Mouse (Mus musculus) liver, embryonic 13.5 days (tissue): ENCODE data around the gene Cnr2. TPM values are rescaled to one million over a fixed set of nuclear protein-coding genes. Genes with fewer than 3 reads are reported as not detected.
A peak's percentile ranks its signal among the peaks of the same experiment; 100 is the strongest.

Experiments
- ATAC-seq: fragments of 200-750 bp; cut with Nextera tagmentation; 2 replicates; pipeline ENCODE4 v1.8.0; 2017; ENCODE audit warnings: low read depth, mild to moderate bottlenecking, moderate number of reproducible peaks, moderate library complexity
- DNase-seq: peaks from one replicate; pipeline ENCODE4 v3.0.0; 2022
- H3K27ac ChIP-seq: fragments of 300-500 bp; sonication (generic); 2 replicates; pipeline ENCODE4 v1.5.1; 2015; ENCODE audit warnings: moderate library complexity, mild to moderate bottlenecking, inconsistent platforms
- H3K27me3 ChIP-seq: fragments of 300-500 bp; sonication (generic); 2 replicates; pipeline ENCODE4 v1.6.1; 2015; ENCODE audit warnings: mild to moderate bottlenecking, inconsistent platforms
- H3K36me3 ChIP-seq: fragments of 300-500 bp; sonication (generic); 2 replicates; pipeline ENCODE4 v1.6.1; 2015; ENCODE audit warnings: mild to moderate bottlenecking, inconsistent platforms
- H3K4me1 ChIP-seq: fragments of 300-500 bp; sonication (generic); replicated peaks from 2 replicates; pipeline ENCODE4 v1.6.1; 2015; ENCODE audit warnings: inconsistent platforms
- H3K4me2 ChIP-seq: fragments of 300-500 bp; sonication (generic); 2 replicates; pipeline ENCODE4 v1.6.1; 2015; ENCODE audit warnings: inconsistent platforms, mild to moderate bottlenecking, moderate library complexity
- H3K4me3 ChIP-seq: fragments of 300-500 bp; sonication (generic); replicated peaks from 2 replicates; pipeline ENCODE4 v1.5.1; 2015; ENCODE audit warnings: mild to moderate bottlenecking, inconsistent platforms
- H3K9ac ChIP-seq: fragments of 300-500 bp; sonication (generic); 2 replicates; pipeline ENCODE4 v1.6.1; 2015; ENCODE audit warnings: mild to moderate bottlenecking, inconsistent platforms
- H3K9me3 ChIP-seq: fragments of 300-500 bp; sonication (generic); replicated peaks from 2 replicates; pipeline ENCODE4 v1.6.1; 2016; ENCODE audit warnings: inconsistent platforms
- WGBS: fragments of 180-500 bp; shearing (Covaris S2); methylation state at CpG from one replicate; pipeline ENCODE4 v1.1.7; 2015; ENCODE audit not compliant: insufficient replicate concordance; 5-methylcytosine and 5-hydroxymethylcytosine counted together
- polyA plus RNA-seq: library from polyadenylated mRNA; unstranded; fragments of >200 nt; fragmentation: Nextera tagmentation; extraction: Ambion mirVana; gene quantifications from 2 replicates; pipeline ENCODE4 v1.2.1, GENCODE M21; 2015

Cnr2 gene
- polyA plus RNA-seq, 1 experiment from 2014 or later, result 2.5 TPM

DNA sequence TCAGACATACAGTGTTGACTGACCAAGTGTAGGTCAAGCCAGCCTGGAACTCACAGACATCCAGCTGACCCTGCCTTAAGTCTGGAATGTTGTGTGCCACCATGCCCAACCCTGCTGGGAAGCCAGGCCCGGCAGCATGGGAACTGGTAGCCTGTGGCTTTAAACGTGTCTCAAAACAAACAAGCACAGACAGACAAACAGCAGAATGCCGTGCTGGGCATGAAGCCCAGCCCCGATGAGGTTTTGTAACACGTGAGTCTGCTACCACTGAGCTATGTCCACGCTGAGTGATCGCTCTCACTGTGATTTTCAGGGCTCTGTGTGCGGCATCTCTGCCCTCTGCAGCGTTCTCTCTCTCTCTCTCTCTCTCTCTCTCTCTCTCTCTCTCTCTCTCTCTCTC lies 60.7 kb downstream of the Cnr2 start:
- Histone ChIP-seq H3K4me1 (peaks cover 21% of the 10 kb centered on the region), H3K9me3 (peaks cover 6% of the 10 kb centered on the region), H3K36me3 (peaks cover 77% of the 10 kb centered on the region), H3K4me2 (no peak overlapping the region), H3K4me3 (no peak overlapping the region), H3K9ac (no peak overlapping the region), H3K27ac (no peak overlapping the region), H3K27me3 (no peaks in the 10 kb centered on the region)
- no peak for DNase-seq
- ATAC-seq, result no peak
- 78% methylated on average over 9 of the region's 9 CpGs for WGBS

DNA sequence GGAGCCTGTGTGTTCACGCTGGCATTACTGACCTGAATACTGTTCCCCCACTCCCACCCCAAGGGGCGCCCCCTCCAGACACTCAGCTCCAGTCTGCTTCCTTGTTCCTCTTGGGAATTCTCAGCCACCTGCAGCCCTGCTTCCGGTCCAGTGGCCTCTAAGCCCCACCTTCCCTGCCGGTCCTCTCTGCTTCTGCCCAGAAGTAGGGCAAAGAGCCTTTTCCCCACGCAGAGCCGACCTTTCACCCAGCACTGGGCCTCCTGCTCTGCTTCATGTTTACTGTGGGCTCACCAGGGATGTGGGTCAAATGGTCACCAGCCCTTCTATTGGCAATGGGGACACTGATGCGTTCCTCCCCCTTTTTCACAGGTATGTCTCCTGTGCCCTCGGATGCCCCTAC lies 63.2 kb downstream of the Cnr2 start:
- Histone ChIP-seq H3K4me3 (no peak overlapping the region), H3K9me3 (no peaks in the 10 kb centered on the region), H3K27ac (peak overlapping the region; percentile 76), H3K4me2 (peak overlapping the region; percentile 33), H3K27me3 (no peaks in the 10 kb centered on the region), H3K4me1 (peaks cover 35% of the 10 kb centered on the region), H3K9ac (no peak overlapping the region), H3K36me3 (peaks cover 64% of the 10 kb centered on the region)
- no peak for DNase-seq
- peak; percentile 42 for ATAC-seq
- 72% methylated on average over 8 of the region's 8 CpGs for WGBS

DNA sequence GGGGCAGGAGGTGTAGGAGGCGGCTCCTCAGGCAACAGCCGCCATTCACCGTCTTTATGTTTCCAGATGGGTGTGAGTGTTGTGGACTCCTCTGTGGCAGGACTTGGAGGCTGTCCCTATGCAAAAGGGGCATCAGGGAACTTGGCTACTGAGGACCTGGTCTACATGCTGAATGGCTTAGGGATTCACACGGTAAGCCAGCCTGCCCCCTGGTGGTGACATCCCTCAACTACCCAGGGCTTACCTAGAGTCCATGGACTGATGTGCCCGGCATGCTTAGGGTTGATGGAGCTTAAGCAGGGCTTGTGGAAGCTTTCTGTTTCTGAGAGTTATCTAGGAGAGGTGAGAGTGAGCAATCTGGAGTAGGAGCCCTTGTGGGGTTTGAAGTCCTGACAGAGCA lies 65.5 kb downstream of the Cnr2 start:
- H3K9me3 ChIP-seq, result no peaks in the 10 kb centered on the region
- H3K4me1 ChIP-seq, result peaks cover 50% of the 10 kb centered on the region
- DNase-seq (peak; percentile 74), ATAC-seq (no peak)
- H3K9ac ChIP-seq, result no peak overlapping the region
- 34% methylated on average over 5 of the region's 5 CpGs for WGBS
- no peaks in the 10 kb centered on the region for H3K27me3 ChIP-seq
- H3K27ac ChIP-seq, result no peak overlapping the region
- no peak overlapping the region for H3K4me3 ChIP-seq
- H3K36me3 ChIP-seq, result peaks cover 52% of the 10 kb centered on the region
- no peak overlapping the region for H3K4me2 ChIP-seq

DNA sequence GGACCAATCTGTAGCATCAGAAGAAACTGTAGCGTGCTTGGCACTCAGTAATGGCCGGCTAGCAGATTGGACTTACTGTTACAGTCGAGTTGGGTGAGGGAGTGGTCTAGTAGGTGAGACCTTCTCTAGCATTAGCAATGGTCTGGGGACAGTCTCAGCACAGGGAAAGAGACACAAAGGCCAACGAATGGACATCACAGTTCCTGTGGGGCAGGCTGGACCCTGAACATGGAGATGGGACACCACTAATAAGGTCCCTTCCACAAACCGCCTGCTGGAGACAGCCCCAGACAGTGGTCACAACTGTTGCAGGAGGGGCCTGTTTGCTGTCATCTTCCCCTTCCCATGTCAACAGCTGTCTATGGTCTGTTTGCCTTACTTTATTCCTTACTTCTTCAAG lies 66.5 kb downstream of the Cnr2 start:
- Histone ChIP-seq H3K4me2 (0 out of 2 replicates have a peak overlapping the region, but pooled peaks have one; percentile 99), H3K4me1 (peaks cover 56% of the 10 kb centered on the region), H3K27me3 (no peaks in the 10 kb centered on the region), H3K36me3 (peaks cover 55% of the 10 kb centered on the region), H3K4me3 (no peak overlapping the region), H3K27ac (peak overlapping the region; percentile 87; the same call in 1 of the 2 replicates), H3K9me3 (no peaks in the 10 kb centered on the region), H3K9ac (0 out of 2 replicates have a peak overlapping the region, but pooled peaks have one; percentile 38)
- 84% methylated on average over 5 of the region's 5 CpGs for WGBS
- ATAC-seq (no peak), DNase-seq (no peak)

DNA sequence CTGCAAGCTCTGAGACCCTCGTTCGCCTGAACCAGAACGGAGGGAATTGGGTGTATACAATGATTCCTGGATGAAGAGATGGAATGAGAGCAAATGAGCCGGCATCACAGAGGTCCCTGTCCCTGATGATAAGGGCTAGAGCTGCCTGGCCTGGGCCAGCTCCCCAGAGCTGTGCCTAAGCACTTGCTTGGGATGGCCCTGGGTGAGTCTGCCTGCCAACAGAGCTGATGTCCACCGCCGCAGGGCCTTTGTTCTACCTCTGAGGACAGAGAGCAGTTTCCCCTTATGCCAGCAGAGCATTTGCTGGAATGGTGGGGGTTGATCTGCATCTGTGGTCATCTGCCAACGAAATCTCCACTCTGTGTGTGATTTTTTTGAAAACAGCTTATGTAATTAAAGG lies 67.0 kb downstream of the Cnr2 start:
- Histone ChIP-seq H3K9ac (peak overlapping the region; percentile 38; the same call in 1 of the 2 replicates), H3K4me1 (peaks cover 56% of the 10 kb centered on the region), H3K36me3 (peaks cover 60% of the 10 kb centered on the region), H3K27me3 (no peaks in the 10 kb centered on the region), H3K4me3 (peak overlapping the region; percentile 84), H3K4me2 (peak overlapping the region; percentile 99), H3K9me3 (no peaks in the 10 kb centered on the region), H3K27ac (peak overlapping the region; percentile 87)
- 71% methylated on average over 7 of the region's 7 CpGs for WGBS
- DNase-seq, result no peak
- ATAC-seq, result no peak

DNA sequence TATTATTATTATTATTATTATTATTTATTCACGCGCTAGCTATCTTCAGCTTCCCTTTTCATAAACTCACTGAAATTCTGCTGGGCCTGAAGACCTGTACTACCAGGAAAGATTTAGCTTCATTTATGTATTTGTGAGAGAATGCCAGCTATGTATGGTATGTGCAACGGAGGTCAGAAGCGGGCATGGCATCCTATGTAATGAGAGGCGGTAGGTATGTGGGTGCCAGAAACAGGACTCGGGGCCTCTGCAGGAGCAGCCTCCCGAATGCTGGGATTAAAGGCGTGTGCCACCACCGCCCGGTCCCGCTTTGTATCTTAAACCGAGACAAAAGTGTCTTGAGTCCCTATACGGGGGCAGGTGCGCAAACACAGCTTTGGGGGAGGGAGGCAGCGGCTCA lies 67.8 kb downstream of the Cnr2 start:
- H3K27ac ChIP-seq, result peak overlapping the region; percentile 87

DNA sequence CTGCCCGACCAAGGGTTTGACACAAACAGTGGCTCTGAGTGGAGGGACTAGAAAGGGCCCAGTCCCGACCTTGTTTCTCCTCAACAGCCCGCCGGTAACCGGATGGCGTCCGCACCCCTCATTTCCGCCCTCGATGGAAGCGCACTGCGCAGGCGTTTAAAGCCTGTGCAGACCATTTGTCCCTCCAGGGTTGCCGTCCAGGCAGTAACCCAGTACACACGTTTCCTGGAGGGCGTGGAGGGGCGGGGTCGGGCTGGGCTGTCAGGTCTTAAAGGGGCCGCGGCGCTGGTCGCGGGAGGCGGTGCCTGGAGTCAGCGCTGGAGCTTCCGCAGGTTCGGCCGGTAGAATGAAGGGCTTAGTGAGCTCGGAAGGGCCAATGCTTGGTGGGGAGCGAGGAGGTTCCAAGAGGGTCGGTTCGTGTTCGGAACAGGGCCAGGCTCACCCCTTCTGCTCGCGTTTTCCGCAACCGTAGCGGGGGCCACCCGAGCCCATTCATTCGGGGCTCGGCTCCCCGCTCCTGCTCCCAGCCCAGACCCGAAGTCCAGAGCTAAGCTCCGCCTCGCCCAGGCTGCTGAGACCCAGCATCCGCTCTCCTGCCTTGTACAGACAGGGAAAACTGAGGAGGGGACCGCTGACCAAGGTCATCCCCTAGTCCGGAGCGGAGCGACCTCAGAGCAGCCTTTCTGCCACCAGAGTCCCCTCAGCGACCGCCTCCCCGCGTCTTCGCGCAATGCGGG lies 68.4 kb downstream of the Cnr2 start, which contains the start of gene Gale:
Gene Gale, plus strand, starts transcription at position 271 of the 737 bp plus-strand sequence.
- no peaks in the 10 kb centered on the region for H3K27me3 ChIP-seq
- H3K9ac ChIP-seq, result peak within 1 kb of the TSS; percentile 90
- peak within 1 kb of the TSS; percentile 99 for H3K4me2 ChIP-seq
- under 1% methylated on average over 56 of the region's 56 CpGs for WGBS
- DNase-seq (peak; percentile 88), ATAC-seq (peak; percentile 90)
- peaks cover 55% of the 10 kb centered on the region for H3K4me1 ChIP-seq
- H3K9me3 ChIP-seq, result no peaks in the 10 kb centered on the region
- H3K4me3 ChIP-seq, result peak within 1 kb of the TSS; percentile 84
- peaks cover 62% of the 10 kb centered on the region for H3K36me3 ChIP-seq
- H3K27ac ChIP-seq, result peak within 1 kb of the TSS; percentile 87

More for the DNA sequence above, 67.8 kb downstream of the Cnr2 start:
- Histone ChIP-seq H3K4me2 (peak overlapping the region; percentile 99), H3K4me3 (peak overlapping the region; percentile 84), H3K36me3 (peaks cover 61% of the 10 kb centered on the region), H3K27me3 (no peaks in the 10 kb centered on the region), H3K9me3 (no peaks in the 10 kb centered on the region), H3K9ac (peak overlapping the region; percentile 90), H3K4me1 (peaks cover 56% of the 10 kb centered on the region)
- WGBS, result 6% methylated on average over 15 of the region's 15 CpGs
- no peak for DNase-seq
- peak; percentile 7; the same call in 1 of the 2 replicates for ATAC-seq

DNA sequence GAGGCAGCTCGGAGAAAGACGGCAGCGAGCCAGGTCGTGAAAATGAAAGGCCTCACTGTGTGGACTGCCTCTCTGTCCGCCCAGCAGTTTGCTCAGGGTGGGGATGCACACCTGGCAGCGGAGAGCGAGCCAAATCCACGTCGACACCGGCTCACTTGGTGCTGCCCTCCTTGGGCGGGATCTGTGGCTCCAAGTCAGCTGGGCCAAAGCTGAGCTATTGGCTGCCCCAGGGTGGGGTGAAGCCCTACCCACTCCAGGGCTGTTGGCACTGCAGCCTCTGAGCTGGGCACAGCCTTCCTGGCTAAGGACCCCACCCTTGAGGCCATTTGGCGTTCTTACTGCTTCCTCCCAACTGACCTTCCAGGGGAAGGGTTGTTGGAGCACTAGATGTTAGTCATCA lies 69.2 kb downstream of the Cnr2 start:
- Histone ChIP-seq H3K9ac (peak overlapping the region; percentile 90), H3K27me3 (no peaks in the 10 kb centered on the region), H3K4me2 (peak overlapping the region; percentile 99), H3K4me3 (peak overlapping the region; percentile 84), H3K27ac (peak overlapping the region; percentile 76), H3K9me3 (no peaks in the 10 kb centered on the region), H3K4me1 (peaks cover 47% of the 10 kb centered on the region), H3K36me3 (peaks cover 62% of the 10 kb centered on the region)
- DNase-seq (peak; percentile 46), ATAC-seq (peak; percentile 45)
- 9% methylated on average over 12 of the region's 12 CpGs for WGBS

DNA sequence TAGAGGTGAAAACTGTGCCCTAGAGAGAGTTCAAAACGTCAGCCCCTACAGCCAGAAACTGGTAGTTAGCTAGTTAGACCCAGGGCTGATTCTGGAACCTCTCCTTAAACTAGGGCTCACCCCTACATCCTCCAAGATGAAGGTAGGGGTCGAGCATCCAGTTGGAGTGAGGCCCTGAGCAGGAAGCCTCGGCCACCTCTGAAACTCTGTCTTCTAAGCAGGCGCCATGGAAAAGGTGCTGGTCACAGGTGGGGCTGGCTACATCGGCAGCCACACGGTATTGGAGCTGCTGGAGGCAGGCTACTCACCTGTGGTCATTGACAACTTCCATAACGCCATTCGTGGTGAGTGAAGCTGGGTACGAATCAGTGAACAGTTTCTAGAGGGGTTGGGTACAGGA lies 69.9 kb downstream of the Cnr2 start:
- Histone ChIP-seq H3K36me3 (peaks cover 62% of the 10 kb centered on the region), H3K27ac (peak overlapping the region; percentile 76), H3K27me3 (no peaks in the 10 kb centered on the region), H3K9me3 (no peaks in the 10 kb centered on the region), H3K9ac (peak overlapping the region; percentile 90), H3K4me3 (peak overlapping the region; percentile 84), H3K4me1 (peaks cover 45% of the 10 kb centered on the region), H3K4me2 (peak overlapping the region; percentile 99)
- DNase-seq (no peak), ATAC-seq (no peak)
- WGBS, result 78% methylated on average over 9 of the region's 9 CpGs

DNA sequence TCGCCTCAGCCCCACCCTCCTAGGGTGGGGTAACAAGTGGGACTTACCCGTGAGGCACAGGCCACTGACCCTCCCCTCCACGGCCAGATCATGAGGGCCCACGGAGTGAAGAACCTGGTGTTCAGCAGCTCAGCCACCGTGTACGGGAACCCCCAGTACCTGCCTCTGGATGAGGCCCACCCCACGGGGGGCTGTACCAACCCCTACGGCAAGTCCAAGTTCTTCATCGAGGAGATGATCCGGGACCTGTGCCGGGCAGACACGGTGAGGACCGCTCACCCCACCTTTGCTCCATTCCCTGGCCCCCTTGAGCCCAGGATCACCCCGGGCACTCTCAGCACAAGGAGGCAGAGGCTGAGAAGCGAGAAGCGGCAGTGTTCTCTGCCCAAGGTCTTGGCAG lies 71.1 kb downstream of the Cnr2 start:
- Histone ChIP-seq H3K9me3 (no peaks in the 10 kb centered on the region), H3K4me1 (peaks cover 51% of the 10 kb centered on the region), H3K4me3 (no peak overlapping the region), H3K27ac (no peak overlapping the region), H3K36me3 (peaks cover 64% of the 10 kb centered on the region), H3K9ac (no peak overlapping the region), H3K4me2 (no peak overlapping the region), H3K27me3 (no peaks in the 10 kb centered on the region)
- DNase-seq, result no peak
- no peak for ATAC-seq
- WGBS, result 84% methylated on average over 16 of the region's 16 CpGs

DNA sequence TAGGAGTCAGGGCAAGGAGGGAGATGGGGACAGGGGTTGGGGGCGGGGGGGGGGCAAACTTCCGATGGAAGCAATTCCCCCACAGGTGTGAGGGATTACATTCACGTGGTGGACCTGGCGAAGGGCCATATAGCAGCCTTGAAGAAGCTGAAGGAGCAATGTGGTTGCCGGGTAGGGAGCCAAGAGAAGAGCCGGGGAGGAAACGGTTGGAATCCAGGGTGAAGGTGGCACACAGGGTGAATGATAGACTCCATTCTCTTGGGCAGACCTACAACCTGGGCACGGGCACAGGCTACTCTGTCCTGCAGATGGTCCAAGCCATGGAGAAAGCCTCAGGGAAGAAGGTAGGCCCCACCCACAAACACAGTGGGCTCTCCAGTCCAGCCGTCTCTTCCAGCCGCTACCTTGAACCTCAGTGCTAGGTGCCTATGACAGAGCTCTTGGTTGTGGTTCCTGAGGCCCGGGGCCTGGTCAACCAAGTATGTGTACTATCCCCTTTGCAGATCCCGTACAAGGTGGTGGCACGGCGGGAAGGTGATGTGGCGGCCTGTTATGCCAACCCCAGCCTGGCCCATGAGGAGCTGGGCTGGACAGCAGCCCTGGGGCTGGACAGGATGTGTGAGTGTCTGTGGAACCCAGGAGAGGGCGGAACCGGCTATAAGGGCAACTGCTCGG lies 72.0 kb downstream of the Cnr2 start:
- no peak overlapping the region for H3K4me2 ChIP-seq
- H3K27ac ChIP-seq, result 0 out of 2 replicates have a peak overlapping the region, but pooled peaks have one; percentile 9
- WGBS, result 87% methylated on average over 18 of the region's 18 CpGs
- H3K27me3 ChIP-seq, result no peaks in the 10 kb centered on the region
- H3K4me3 ChIP-seq, result no peak overlapping the region
- peaks cover 56% of the 10 kb centered on the region for H3K36me3 ChIP-seq
- ATAC-seq (no peak), DNase-seq (no peak)
- no peak overlapping the region for H3K9ac ChIP-seq
- peaks cover 51% of the 10 kb centered on the region for H3K4me1 ChIP-seq
- no peaks in the 10 kb centered on the region for H3K9me3 ChIP-seq
